Mouse (Mus musculus): ENCODE measurements around the gene Fgfr1op. TPM values are rescaled to one million over a fixed set of nuclear protein-coding genes. Genes with fewer than 3 reads are reported as not detected.

Fgfr1op gene
- 29.4 TPM for total RNA-seq (2023)

GRCm38 (mm10) chr17:8164701-8165607 lies at the start of gene Fgfr1op:
Gene Fgfr1op, plus strand, starts transcription at chr17:8165501.

GRCm38 (mm10) chr17:8147439-8148316 lies 17.6 kb upstream of the Fgfr1op start, which contains the start of the genes Gm49673 and Rnaset2a:
Gene Gm49673, minus strand, starts transcription at chr17:8147788.
Gene Rnaset2a, minus strand, starts transcription at chr17:8148097.

GRCm38 (mm10) chr17:8235743-8236142 lies 70.4 kb downstream of the Fgfr1op start, which contains the start of gene Ccr6:
Gene Ccr6, plus strand, starts transcription at chr17:8236043.

Other genes starting within 250 kb of the Fgfr1op start
- gene Tagap, start 239.5 kb upstream of the Fgfr1op start, total RNA-seq (2023): 415 TPM
- 11.3 TPM for gene Rsph3a, start 219.9 kb upstream of the Fgfr1op start, total RNA-seq (2023)
- gene Gm49673, start 17.7 kb upstream of the Fgfr1op start, total RNA-seq (2023): 3.0 TPM
- gene Rnaset2a, start 17.4 kb upstream of the Fgfr1op start, total RNA-seq (2023): 29.5 TPM
- 6.3 TPM for gene Ccr6, start 70.5 kb downstream of the Fgfr1op start, total RNA-seq (2023)
- gene Mpc1, start 117.4 kb downstream of the Fgfr1op start, total RNA-seq (2023): 46.1 TPM
- 129 TPM for gene Sft2d1, start 145.6 kb downstream of the Fgfr1op start, total RNA-seq (2023)
- 0.44 TPM for gene Prr18, start 172.0 kb downstream of the Fgfr1op start, total RNA-seq (2023)
- gene T2, start 190.5 kb downstream of the Fgfr1op start, total RNA-seq (2023): not detected

Data from CD4-positive naive resting alpha-beta T cell, adult 76 days (primary cell).